Mouse (Mus musculus): Measurements from ENCODE around the gene Tec.

DNA sequence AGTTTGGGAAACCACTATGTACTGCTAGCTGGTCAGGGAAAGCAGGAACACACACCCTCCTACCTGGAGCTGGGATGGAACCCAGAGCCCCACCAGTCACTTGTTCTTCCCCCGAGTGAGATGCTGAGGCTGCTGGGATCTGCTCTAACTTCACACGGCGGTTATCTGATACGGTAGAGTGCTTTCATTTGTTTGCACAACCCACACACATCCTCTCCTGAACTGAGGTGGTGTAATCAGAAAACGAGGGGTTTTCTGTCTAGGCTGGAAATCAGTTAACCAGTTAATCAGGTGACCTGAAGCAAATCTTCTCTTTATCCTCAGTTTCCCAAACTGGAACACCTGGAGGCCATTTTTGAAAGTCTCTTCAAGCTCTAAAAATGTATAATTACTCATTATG, 55.4 kb downstream of the Tec start:
- no peak for TF ChIP-seq GATA1 (IDR thresholded peaks at IDR 0.05; ENCODE audit: low read length)
- TF ChIP-seq TAL1 (IDR thresholded peaks at IDR 0.05; ENCODE audit: low read length), result no peak

Data from erythroblast, embryonic 14.5 days (primary cell).